Mouse (Mus musculus) cerebellum, postnatal 36 days (tissue): Measurements from ENCODE around the gene B3galnt2.
"Not testable (repeated sequence)": the region's sequence is repeated elsewhere in the genome, so short reads cannot be mapped to it uniquely, and the experiment has no call there.

Experiments used
- DNase-seq, 2 experiments: peaks; one replicate each; pipeline ENCODE4 v3.0.0; 2021 to 2022; ENCODE audit warnings: mixed read lengths in 2 of 2

Gene B3galnt2

GRCm38 (mm10) chr13:13953874-13954832, at the start of gene B3galnt2:
Gene B3galnt2, plus strand, starts transcription at chr13:13954469.
- peak; percentile 93 to 96 for DNase-seq

- DNase-seq: no peak
Measured at GRCm38 (mm10) chr13:13911341-13911740, 42.9 kb upstream of the B3galnt2 start.

- DNase-seq: no peak
Measured at GRCm38 (mm10) chr13:13919396-13919795, 34.9 kb upstream of the B3galnt2 start.

DNA sequence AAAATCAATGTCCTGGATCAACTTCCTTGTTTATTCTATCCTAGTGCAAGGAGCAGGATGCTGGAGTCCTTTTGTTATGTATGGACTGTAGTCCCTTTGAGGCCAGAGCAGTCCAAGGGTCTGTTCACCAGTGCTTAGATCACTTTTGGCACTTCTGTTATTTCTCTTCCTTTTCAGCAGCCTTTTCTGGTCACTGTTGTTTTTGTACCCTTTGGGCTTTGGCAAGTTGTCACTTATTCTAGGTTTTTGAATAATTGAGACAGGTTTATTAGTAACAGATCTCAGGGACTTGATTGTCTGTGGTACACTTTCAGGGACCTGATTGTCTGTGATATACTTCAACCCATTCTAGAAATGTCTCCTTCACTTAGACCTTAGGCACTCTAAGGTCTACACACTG, 31.7 kb upstream of the B3galnt2 start:
- DNase-seq: no peak

GRCm38 (mm10) chr13:13929982-13930381, 24.3 kb upstream of the B3galnt2 start:
- no peak for DNase-seq

DNA sequence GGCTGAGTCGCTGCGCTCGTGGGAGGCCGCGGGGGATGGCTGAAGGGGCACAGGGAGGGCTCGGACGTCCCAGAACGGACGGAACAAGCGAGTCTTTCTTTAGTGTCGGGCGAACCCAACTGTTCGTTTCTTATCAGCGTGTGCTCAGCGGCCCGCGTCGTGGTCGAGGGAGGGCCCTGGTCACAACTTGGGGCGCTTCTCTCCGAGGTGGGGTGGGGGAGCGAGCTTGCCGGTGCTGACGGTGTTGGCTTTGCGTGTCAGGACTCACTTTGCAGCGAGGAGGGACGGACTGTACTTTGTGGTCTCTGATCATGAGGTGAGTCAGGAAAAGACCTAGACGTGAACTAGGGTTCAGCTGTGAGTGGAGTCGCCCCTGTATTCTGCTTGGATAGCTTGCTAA, 662 bp downstream of the B3galnt2 start:
- DNase-seq: no peak

GRCm38 (mm10) chr13:13956686-13957085, 2.4 kb downstream of the B3galnt2 start:
- no peak for DNase-seq

GRCm38 (mm10) chr13:13960211-13960610, 5.9 kb downstream of the B3galnt2 start:
- DNase-seq: no peak

- DNase-seq: no peak
Measured at GRCm38 (mm10) chr13:13961046-13961445, 6.8 kb downstream of the B3galnt2 start.

- no peak for DNase-seq
Measured at GRCm38 (mm10) chr13:13965388-13965964, 11.2 kb downstream of the B3galnt2 start.

- DNase-seq: no peak
Measured at GRCm38 (mm10) chr13:13966172-13966571, 11.9 kb downstream of the B3galnt2 start.

- no peak for DNase-seq
Measured at GRCm38 (mm10) chr13:13968629-13969111, 14.4 kb downstream of the B3galnt2 start.

DNA sequence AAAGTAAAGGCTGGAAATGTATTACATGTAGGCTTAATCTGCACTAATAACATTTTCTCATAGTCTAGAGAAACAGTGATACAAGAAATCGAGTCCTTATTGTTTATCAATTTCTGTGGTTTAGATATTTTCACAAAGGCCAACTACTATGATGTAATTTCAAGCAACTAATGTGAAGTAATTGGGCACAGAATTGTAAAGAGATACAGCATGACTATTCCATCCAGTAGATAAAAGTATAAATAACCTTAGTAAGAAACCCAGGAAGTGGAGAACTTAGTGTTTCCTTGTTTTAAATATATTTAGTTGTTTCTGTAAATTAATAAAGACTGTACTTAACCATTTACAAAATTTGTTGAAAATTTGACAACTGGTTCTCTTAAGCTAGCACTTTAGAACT, 15.5 kb downstream of the B3galnt2 start:
- no peak for DNase-seq

GRCm38 (mm10) chr13:13981842-13982241, 27.6 kb downstream of the B3galnt2 start:
- DNase-seq: not testable (repeated sequence)

GRCm38 (mm10) chr13:13983523-13983922, 29.3 kb downstream of the B3galnt2 start:
- no peak for DNase-seq

- no peak for DNase-seq
Measured at GRCm38 (mm10) chr13:13989135-13989534, 34.9 kb downstream of the B3galnt2 start.

- no peak for DNase-seq
Measured at GRCm38 (mm10) chr13:13990391-13990790, 36.1 kb downstream of the B3galnt2 start.

DNA sequence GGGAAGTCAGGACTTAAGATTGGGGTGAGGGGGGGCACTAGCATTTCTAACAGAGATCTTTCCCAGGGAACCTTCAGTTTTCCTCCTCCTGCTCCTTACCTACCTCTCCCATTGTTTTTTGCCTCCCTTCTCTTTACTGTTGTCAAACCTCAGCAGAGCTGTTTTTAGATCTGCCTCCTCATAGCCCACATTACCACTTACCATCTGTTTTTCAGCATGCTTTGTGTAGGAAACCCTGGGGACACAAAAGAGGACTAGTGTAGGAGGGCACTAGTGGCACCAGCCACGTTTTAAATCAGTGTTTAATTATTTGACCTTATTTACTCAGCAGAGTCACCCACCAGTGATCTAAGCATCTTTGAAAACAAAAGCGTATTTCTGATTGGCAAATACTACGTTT, 38.8 kb downstream of the B3galnt2 start:
- no peak for DNase-seq

- no peak for DNase-seq
Measured at GRCm38 (mm10) chr13:13995046-13995445, 40.8 kb downstream of the B3galnt2 start.

GRCm38 (mm10) chr13:13997476-13997875, 43.2 kb downstream of the B3galnt2 start:
- DNase-seq: no peak

DNA sequence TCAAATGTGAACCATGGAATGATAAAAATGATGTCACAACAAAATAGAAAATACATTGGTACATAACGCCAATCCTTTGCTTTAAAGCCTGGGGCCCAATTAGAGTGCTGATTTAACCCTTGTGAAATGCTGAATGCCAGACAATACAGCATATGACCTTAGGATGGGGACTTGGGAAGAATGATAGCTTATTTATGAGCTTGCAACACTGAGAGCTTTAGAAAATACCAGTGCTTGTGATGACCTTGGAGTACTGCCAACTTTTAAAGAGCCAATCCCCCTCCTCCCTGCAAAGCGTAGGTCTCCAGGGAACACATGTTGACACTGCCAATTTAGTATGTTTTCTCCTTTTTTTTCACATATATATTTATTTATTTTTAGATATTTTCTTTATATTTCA, 48.4 kb downstream of the B3galnt2 start:
- DNase-seq: no peak

DNA sequence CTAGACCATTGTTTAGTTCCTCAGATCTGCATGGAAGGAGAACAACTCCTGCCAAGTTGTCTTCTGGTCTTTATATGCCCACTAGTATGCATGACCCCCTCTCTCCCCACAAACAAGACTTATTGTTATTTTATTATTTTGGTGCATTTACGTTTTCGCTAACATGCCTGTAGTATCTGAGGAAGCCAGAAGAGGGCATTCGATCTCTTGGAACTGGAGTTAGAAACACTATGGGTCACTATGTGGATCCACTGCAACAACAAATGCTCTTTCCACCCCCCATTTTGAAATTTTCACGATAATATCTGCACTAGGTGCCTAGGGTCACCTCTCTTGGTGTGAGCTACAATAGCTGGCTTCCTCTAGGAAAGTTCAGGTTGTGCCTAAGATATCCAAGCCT, 49.8 kb downstream of the B3galnt2 start:
- DNase-seq: no peak

DNA sequence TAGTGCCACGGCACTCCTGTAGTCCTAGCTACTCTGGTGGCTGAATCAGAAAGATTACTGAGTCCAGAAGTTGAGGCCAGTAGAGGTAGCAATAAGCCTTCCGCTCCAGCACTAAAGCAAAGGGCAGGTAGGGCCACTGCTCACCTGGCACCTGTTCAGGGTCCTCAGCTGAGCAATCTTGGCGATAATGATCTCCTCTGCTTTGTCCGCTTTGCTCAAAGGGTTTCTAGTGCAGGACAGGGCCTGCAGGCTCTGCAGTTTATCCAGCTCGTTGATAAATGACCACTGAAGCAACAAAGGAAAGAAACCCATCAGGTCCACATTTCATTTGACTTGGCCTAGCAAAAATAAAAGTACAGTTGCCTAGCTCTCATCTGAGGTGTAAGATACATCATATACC, 50.7 kb downstream of the B3galnt2 start:
- DNase-seq: no peak

- no peak for DNase-seq
Measured at GRCm38 (mm10) chr13:14006056-14006455, 51.8 kb downstream of the B3galnt2 start.
